Mouse (Mus musculus) kidney, postnatal 25 days (tissue): Measurements from ENCODE around the gene Prrg2.
"Not testable (repeated sequence)": the region's sequence is repeated elsewhere in the genome, so short reads cannot be mapped to it uniquely, and the experiment has no call there.

Source experiments
- DNase-seq, 2 experiments: peaks; one replicate each; pipeline ENCODE4 v3.0.0; 2021; ENCODE audit warnings: mixed read lengths in 2 of 2

Prrg2 gene

DNA sequence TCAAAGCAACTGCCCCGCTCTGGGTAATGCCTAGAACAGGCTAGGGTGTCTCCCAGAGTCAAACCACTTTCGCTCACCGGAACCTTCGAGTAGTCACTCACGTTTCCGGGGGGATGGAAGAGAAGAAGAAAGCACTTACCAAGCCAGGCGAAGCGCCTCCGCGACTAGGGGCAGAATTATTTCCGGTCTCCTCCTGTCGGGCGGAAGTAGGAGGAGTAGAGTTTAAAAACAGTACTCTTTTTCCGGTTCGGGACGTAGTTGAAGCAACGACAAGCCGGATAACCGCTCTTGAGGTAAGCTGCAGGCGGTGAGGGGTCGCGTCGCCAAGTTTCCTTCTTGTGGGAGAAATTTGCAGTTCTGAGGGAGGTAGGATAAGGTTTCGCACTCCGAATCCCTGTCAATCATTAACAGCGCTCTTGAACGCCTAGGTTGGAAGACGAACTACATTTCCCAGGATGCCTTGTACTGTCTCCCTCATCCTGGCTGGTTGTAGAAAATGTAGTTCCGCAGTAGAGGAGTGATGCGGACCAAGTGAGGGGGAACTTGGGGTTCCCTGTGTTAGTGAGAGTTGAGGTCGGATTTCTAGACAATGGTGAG, at the start of gene Prrg2, which contains the start of gene Nosip:
Gene Prrg2, minus strand, starts transcription at position 439 of the 597 bp plus-strand sequence.
Gene Nosip, plus strand, starts transcription at position 191 of the 597 bp plus-strand sequence.
- DNase-seq, result peak; percentile 96 to 97

DNA sequence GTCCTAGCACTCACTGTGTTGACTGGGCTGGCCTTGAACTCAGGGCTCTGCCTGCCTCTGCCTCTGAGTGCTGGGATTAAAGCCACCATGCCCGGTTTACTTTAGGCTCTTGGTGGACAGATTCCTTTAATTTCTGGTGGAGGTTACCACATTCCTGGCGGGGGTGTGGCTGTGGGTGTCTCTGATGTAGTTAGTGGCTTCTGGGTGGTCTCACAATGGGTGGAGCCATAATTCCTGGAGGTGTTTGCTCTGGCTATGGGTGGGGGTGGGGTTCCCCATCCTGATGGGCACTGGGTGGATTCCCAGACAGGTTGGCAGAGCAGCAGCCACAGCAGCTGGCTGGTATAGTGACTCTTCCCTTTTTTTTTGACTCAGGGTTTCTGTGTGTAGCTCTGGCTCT, 49.5 kb upstream of the Prrg2 start:
- DNase-seq, result peak in 1 of 2 experiments; percentile 26

DNA sequence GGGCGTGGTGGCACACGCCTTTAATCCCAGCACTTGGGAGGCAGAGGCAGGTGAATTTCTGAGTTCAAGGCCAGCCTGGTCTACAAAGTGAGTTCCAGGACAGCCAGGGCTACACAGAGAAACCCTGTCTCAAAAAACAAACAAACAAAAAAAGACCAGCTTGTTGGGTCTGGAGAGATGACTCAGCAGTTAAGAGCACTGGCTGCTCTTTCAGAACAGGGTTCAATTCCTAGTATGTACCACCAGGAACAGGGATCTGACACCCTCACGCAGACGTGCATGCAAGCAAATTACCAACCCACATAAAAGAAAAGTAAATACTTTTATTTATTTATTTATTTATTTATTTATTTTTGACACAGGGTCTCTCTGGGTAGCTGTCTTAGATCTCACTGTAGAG, 47.6 kb upstream of the Prrg2 start:
- not testable (repeated sequence) for DNase-seq

DNA sequence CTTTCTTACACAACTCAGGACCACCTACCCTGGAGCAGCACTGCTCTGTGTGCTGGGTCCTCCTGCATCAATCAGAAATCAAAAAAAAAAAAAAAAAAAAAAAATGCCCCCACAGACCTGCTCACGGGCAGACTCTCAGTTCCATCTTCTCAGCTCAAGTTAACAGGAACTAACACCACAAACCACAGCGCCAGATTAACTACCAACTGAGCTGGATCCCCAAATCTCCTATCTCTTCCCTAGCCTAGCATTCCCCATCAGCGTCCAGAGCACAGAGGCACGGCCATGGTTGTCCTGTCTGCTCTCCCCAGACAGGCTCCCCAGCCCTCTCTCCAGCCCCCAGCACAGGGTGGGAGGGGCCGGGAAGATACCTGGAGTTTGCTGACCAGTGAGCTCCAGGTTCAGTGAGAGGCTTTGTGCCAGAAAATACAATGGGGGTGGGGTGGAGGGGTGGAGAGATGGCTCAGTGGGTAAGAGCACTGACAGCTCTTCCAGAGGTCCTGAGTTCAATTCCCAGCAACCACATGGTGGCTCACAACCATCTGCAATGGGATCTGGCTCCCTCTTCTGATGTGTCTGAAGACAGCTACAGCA, 44.7 kb upstream of the Prrg2 start:
- no peak for DNase-seq

DNA sequence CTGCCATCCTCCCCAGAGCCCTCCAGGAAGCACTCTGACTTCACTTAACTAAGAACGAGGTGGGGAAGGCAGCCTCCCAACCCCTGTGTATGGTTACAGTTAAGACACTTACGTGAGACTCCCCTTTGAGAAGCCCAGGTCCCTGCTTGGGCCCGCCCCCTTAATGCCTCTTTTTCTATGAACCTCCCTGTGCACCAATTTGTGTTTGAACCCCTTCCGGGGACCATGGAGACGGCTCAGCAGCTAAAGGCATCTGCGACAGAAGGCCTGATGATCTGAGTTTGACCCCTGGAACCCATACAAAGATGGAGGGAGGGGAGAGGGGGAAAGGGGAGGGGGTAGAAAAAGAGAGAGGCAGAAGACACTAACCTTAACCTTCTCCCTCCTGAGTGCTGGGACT, 44.0 kb upstream of the Prrg2 start:
- no peak for DNase-seq

DNA sequence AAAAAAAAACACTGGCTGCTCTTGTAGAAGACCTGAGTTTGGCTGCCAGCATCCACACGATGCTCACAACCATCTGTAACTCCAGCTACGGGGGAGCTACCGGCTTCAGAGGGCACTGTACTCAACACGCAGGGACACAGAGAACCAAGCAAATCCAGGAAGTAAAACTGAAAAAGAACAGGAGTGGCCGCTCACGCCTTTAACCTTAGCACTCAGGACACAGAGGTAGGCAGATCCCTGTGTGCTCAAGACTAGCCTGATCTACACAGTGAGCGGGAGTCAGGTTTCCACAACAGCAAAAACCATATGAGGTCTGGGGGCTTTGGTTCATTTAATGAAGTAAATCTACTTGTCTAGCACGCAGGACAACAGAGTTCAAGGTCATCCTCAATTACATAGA, 43.0 kb upstream of the Prrg2 start:
- DNase-seq, result no peak

DNA sequence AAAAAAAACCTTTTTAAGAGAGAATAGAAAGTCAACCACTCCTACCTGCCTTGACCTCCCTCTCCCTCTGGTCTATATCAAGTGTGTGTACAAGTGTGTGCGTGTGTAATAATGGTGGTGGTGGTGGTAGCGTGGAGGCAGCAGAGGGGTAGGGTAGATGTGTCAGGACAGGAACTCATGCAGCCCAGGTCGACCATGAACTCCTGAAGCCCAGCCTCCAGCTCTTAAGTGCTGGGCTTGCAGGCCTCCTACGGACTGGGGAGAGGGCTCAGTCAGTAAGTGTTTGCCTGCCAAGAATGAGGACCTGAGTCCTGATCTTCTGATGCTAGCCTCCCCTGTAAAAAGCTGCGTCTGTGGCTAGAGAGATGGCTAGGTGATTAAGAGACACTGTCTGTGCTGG, 42.5 kb upstream of the Prrg2 start:
- no peak for DNase-seq

DNA sequence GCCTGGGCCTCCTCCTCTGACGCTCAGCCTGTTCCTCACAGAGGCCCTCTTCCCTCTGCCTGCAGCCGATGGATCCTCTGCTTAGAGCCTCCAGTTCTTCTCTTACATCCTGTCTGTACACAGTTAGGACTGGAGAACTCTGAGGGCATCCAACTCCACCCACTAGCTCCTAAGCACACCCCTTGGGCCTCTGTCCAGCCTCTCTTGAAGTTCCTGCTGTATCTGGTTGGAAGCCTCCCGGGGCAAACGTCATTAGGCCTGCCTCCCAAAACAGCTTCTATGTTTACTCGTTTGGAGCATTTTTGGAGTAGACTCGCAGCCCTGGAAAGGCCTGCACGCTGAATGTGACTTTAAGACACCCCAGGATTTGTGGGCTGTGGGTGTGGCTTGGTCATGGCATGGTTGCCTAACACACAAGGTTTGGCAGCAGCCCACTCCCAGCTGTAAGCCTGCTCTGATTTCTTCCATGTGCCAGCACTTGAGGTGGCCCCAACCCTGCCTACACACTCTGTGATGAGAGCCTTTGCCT, 41.2 kb upstream of the Prrg2 start, which contains the start of gene Fcgrt:
Gene Fcgrt, minus strand, starts transcription at position 200 of the 529 bp plus-strand sequence.
- DNase-seq, result peak; percentile 96 to 98

DNA sequence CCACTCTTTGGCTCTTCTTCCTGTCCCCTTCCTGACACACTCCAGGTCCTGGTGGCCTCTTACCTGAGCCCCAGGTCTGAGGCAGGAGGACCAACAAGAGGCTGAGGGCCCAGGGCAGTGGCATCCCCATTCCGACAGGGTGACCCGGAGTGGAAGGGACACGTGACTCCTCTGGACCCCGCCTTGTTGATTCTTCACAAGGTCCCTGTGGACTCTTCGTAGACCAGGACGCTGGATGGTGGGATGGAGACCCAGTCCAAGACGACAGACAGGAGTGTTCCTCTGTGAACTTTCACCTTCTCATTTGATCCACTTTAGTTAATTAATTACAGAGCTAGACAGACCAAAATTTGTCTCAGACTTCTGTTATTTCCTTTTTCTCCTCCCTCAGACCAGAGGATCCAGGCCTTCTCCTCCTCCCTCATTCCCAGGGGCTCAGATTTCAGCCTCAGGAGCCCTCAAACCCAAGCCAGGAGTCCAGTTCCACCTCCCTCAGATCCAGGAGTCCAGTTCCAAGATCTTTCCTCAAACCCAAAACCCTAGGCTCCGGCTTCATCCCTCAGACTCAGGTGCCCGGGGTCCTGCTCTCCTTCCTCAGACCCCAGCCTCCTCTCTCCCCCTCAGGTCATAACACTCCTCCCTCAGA, 40.6 kb upstream of the Prrg2 start:
- DNase-seq, result peak; percentile 56 to 83

DNA sequence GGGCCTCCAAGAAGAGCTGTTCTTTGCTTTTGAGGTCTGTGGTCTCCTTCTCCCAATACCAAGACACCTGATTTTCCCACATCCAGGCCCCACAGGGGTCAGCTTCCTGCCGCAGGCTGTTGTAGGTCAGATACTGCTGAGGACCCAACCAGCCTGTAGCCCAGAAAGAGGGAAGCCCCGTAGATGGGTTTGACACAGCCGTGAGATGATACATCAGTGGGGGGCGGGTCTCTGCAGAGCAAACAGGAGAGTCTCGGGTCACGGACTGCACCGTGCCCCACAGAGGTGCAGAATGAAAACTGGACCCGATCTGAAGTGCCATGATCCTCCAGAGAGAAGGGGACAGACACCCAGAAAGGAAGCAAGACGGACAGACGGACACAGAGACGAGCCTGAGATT, 40.0 kb upstream of the Prrg2 start:
- DNase-seq, result no peak

DNA sequence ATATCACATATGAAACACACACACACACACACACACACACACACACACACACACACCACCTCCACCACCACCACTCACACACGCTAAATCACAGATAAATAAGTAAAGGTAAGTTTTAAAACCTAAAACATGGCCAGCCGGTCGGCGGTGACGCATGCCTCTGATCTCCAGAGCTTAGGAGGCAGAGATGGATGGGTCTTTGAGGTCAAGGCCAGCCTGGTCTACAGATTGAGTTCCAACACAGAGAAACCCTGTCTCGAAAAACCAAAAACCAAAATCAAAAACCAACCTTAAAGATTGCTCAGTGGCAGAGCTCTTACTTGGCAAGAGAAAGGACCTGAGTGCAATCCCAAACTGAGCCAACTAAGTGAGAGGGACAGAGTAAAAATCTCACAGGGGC, 37.6 kb upstream of the Prrg2 start:
- no peak for DNase-seq

DNA sequence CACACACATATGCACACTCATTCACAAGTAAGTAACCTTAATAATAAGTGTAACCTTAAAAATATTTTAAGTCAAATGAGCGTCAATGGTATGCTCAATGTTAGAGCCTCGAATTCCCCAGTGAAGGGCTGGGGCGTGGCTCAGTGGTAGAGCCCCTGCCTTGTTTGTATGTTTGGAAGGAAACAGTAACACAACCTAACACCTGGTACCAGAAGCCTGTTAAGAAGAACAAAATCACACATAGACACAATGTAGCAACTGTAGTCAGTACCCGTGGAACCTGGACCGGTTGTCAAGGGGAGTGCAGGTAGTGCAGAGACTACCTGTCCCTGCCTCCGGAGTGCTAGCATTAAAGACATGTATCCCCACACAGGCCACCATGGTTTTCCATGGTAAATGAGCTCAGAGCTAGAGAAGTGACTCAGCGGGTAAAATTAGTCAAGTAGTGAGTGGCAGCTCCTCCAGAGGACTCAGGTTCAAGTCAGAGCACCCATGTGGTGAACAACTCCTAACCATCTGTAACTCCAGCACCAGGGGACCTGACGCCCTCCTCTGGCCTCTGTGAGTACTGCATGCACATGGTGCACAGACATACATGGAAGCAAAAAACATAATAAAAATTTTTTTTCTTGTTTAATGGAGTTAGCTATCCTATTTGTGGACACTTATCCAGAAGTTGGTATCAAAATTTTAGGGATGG, 36.2 kb upstream of the Prrg2 start:
- no peak for DNase-seq

DNA sequence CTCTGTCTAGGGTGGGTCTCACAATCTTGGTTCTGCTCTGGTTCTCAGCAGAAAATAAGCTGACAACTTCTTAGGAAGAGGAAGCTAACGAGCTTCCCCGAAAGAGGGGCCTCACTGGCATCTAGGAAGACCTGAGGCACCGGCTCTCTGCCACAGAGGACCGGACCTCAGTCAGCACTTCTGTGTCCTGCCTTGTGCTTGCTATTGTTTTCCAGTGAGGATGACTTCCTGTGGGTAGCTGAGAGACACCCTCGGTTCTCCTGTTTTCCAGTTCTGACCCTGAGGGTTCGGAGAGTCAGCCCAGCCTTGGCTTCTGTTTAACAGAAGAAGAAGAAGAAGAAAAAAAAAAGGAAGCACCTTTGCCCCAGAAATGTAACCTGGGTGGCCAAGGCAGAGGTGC, 35.0 kb upstream of the Prrg2 start:
- peak in 1 of 2 experiments; percentile 62 for DNase-seq

DNA sequence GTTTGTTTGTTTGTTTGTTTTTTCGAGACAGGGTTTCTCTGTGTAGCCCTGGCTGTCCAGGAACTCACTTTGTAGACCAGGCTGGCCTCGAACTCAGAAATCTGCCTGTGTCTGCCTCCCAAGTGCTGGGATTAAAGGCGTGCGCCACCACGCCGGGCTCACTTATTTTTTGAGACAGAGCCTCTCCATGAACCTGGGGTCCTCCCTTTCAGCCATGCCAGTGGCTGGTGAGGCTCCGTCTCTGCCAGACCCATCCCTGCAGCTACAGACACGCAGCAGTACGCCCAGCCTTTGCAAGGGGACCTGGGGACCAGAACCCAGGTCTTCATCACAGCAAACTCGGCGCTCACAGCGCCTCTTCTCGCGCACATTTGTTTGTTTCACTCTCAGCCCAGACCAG, 33.5 kb upstream of the Prrg2 start:
- DNase-seq, result not testable (repeated sequence)

DNA sequence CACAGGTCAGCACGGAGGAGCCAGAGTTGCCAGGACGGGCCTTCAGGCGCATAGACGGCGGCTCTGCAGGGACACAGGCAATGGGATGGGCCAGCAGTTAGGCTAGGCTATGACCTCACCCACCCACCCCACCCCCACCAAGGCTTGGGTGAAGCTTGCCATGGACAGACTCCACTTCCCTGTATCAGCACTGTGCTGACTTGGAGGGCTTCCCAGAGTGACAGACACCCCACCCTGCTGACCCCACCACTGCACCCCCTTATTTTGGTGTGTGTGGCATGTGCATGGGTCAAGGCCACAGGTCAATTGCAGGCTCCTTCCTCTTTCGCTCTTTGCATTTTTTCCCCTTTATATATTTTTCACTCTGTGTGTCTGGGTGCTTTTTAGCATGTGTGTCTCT, 32.9 kb upstream of the Prrg2 start:
- no peak for DNase-seq

DNA sequence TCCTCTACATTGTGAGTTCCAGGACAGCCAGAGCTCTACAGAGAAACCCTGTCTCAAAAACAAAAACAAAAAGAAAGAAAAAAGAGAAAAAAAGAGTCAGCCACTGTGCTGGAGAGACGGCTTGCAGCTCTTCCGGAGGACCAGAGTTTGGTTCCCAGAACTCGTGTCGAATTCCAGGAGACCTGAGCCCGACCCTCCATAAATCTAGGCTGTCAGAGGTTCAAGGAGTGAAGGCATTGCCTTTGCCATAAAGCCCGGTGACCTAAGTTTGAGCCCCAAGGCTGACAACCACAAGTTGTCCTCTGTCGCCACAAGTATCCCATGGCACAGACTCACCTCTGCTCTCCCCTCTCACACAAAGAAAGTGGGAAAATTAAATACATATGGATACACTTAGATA, 31.6 kb upstream of the Prrg2 start:
- DNase-seq, result no peak

DNA sequence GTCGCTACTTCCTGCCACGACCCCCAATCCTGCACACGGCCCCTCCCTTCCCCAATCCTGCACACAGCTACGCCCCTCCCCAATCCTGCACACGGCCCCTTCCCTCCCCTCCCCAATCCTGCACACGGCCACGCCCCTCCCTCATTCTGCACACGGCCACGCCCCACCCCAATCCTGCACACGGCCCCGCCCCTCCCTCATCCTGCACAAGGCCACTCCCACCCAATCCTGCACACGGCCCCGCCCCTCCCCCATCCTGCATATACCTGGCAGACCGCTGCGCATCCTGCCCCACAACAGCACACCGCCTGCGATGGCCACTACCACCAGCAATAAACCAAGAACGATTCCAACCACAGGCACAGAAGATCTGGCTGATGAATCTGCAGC, 31.0 kb upstream of the Prrg2 start:
- DNase-seq, result no peak

DNA sequence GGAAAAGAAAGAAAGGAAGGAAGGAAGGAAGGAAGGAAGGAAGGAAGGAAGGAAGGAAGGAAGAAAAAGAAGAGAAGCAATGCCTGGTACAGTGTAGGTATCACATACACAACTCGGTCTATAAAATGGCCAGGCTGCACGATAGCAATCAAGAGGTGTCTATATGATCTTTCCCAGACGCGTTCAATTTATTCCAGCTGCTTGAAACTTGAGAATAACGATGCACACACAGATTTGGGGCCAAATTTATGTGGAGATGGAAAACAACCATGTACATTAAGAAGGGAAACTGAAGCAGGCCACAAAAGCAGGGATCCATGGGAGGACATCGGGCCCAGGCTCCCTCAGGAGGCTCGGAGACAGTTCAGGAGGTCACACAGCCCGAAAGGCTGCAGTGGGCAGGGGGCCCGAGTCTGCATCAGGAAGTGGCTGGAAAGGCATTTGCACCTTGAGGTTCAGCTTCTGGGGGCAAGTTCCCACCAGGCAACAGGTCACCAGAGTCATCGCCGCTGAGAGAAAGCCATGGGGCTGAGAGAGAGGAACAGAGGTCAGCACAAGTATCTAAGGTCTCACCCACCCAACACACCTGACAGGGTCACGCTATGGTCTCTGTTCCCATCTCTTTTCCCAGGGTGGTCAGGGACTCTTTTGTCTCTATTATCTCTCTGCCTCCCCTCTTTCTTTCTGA, 30.5 kb upstream of the Prrg2 start:
- DNase-seq, result no peak

DNA sequence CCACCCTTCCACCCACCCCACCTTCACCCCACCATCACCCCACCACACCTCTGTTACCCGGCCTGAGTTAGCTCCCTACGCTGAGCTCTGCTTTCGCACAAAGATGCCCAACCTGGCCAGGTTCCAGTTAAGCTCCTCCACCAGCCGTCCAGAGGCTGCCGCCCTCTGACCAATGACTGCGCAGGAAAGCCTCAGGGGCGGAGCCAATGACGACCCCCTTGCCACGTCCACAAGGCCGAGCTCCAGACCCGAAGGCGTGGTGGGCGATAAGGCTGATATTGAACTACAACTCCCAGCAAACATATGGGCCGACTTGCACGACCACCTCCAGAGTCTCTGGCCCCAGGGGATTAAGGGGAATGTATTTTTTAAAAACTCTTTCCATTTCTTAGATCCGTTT, 29.6 kb upstream of the Prrg2 start, which contains the start of gene Rcn3:
Gene Rcn3, minus strand, starts transcription at position 174 of the 400 bp plus-strand sequence.
- DNase-seq, result peak; percentile 83 to 89

DNA sequence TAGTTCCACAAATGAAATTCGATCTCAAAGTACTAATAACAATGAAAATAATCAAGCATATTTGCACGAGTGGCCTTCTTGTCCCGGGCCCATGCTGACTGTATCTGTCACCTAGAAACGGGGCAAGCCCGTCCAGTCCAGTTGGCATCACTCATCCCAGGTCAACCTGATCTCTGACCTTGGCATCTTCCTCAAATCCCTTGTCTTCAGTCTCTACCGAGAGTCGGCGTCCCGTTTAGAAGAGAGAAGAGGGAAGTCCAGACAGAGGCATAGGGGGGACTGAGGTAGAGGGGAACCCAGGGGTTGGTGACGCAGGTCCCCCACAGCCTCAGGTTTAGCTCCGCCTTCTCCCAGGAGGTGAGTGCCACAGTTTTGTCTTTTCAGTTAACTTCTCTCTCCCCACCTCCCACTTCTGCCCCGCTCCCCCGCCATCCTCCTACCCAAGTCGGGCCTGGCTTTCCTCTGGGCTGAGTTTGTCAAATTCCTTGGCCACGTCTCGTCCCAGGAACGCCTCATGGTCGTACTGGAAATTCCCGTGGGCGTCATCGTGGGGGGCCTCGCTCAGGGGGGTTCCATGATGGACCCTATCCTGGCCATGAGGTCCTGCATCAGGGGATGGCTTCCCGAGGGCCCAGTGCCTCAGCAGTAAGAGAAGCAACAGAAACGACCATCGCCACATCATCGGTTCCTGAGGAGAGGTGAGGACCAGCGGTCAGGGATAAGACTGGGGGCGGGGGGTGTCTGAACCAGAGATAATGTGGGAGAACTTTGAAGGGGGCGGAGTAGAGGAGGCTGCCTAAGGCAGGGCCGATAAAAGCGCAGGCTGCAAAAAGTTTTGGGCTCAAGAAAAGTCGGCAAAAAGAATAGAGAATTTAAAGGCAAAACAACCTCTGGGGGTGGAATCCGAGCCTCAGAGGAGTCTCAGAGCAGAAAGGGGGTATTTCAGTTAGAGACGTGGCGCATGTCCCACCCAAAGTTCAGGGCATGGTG, 28.8 kb upstream of the Prrg2 start:
- DNase-seq, result no peak

DNA sequence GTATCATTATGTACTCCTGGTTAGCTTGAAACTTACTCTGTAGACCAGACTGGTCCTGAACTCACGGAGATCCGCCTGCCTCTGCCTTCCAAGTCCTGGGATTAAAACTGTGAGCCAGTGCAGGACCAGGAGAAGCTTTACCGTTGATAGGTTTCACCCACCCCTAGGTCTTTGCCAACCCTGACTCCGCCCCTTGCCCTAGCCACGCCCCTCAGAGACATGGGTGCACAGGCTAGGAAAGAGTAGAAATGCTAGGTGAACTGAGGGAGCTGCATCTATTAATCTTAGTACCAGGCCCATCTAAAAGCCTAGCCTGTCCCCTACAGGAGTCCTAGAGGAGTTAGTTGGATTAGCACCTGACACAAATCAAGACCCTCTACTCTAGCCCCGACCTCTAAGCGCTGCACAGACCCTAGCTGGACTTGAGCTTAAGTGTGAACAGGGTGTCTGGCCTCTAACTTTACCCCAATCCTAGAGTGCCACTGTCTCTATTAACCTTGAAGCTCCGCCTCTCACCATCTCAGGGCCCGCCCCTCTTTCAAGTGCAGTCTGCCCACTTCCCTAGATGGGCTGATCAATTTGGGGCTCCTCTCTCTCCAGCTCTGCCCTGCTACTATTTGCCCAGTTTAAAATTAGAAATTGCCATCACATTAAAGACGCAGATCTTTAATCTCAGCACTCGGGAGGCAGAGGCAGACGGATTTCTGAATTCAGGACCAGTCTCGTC, 27.9 kb upstream of the Prrg2 start:
- no peak for DNase-seq
